Mouse (Mus musculus) skeletal muscle tissue, adult 2 months (tissue): ENCODE data around the gene Ppp1r27.
"Not testable (repeated sequence)": the region's sequence is repeated elsewhere in the genome, so short reads cannot be mapped to it uniquely, and the experiment has no call there.

Source experiments
- DNase-seq: peaks from one replicate; pipeline ENCODE4 v3.0.0-alpha.2; 2012; ENCODE audit warnings: low read depth, low spot score

The Ppp1r27 gene

DNA sequence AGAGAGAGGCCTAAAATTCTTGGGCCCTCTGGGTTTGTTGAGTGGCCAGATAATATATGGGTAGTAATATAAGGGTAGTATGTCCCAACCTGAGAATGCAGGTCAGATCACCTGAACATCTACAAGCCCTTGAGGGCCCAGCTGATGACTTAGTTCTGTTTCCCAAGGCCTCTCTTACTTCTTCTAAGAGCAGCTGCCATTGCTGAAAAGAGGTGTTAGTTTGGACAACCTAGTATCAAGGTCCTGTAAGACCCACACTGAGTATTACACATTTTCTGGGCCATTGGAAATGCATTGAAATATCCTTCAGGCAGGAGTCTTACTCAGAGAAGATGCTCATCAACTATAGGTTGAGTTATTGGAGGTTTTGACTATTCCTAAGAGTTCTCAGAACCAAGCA is 25.0 kb upstream of the Ppp1r27 start:
- DNase-seq = no peak

DNA sequence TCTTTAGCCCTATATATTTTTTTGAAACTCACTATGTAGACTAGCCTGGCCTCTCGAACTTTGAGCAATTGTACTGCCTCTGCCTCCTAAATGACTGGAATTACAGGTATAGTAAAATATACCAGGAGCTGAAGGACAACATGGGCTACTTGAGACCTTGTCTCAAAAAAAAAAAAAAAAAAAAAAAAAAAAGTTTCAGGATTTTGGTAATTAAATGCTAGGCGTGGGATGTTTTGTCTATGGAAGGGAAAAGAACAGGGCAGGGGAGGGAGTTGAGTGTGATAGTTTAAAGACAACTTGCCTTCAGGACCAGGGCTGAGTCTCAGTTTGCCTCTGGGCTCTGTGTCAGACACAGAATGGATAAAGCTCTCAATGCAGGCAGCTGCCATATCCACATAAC is 24.1 kb upstream of the Ppp1r27 start:
- DNase-seq = no peak

DNA sequence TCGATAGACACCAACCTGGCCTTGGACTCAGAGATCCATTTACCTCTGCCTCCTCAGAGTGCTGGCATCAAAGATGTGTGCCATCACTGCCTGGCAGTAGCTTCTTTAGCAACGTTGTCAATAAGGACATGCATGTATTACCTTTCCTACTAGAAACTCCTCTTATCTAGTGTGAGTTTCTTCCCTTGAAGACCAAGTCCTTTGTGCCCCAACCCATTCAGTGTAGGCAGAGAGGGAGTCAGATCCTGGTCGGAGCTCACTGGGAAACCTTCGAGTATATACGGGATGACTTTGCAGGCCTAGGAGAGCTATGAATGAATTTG is 23.3 kb upstream of the Ppp1r27 start:
- DNase-seq = no peak

DNA sequence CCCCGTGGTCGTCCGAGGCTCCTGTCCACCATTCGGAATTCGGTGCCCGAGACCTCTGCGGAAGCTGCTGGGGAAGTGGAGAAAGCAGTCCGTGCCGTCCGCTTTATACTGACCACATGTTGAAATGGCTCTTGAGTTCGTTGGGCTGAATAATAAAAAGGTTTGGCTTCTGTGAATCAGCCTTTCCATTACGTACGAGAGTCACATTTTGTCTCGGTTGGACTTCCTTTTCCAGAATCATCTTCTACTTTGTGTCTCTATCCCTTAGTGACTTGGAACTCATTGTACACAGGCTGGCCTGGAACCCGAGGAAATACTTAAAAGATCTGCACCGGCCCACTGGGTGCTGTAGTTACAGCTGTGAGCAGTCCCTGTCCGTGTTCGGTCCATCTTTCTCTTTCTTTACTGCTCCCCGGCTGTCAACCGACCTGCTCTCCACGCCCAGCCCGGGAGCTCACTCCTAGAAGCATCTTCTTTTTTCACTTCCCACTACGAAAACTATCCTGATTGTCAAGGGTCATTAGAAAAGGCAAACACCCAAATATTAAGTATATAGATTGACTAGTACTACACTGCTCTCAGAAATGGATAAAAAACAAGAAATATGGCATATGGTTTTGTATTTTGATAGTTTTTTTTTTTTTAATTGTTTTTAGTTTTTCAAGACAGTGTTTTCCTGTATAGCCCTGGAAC is 22.8 kb upstream of the Ppp1r27 start:
- no peak for DNase-seq

GRCm38 (mm10) chr11:120572752-120573584 is 22.0 kb upstream of the Ppp1r27 start, which contains the start of gene P4hb:
TSS of gene P4hb (minus strand) at chr11:120573253.
- DNase-seq = peak; percentile 100

DNA sequence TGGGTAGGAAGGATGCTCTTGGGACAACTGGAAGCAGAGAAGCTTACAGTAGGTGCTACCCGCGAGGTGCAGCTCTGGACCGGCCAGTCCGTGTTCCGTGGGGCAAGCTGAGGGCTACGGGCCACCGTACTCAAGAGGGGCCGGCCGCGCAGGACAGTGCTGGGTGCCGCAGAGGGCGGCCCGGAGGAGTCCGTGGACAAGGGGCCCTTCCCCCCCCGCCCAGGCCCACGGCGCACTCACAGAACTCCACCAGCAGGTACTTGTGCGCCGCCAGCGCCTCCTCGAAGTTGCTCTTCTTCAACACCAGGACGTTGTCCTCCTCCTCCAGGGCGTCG is 21.5 kb upstream of the Ppp1r27 start:
- DNase-seq = no peak

DNA sequence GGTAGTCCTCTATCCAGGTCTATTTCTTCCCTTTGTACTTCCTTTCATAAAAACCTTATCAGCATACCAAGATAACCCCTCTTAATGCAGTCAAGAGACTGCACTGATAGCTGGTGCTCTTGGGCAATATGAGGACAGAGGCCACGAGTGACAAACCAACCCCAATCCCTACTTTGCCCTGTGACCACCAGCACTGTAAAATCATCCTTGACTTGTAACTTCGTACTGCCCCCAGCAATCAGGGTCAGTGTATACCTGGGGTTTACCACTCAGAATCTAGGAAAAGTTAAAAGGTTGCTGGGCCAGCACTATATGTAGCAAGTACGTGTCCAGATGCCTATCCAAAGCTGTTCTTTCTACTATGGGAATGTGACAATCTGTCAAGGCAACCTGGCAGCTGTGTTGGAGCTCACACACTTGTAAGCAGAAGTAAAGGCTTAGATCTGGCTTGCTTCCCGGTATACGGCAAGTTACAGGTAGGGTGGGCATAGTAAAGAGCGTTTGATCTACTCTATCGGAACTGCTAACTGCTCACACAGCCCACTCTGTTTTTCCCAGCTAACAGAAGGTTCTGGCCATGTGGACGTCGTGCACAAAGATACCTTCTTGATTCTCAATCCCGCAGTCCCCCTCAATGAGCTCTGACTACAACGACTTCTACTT is 21.0 kb upstream of the Ppp1r27 start:
- no peak for DNase-seq

GRCm38 (mm10) chr11:120571122-120571521 is 20.2 kb upstream of the Ppp1r27 start:
- DNase-seq = no peak

DNA sequence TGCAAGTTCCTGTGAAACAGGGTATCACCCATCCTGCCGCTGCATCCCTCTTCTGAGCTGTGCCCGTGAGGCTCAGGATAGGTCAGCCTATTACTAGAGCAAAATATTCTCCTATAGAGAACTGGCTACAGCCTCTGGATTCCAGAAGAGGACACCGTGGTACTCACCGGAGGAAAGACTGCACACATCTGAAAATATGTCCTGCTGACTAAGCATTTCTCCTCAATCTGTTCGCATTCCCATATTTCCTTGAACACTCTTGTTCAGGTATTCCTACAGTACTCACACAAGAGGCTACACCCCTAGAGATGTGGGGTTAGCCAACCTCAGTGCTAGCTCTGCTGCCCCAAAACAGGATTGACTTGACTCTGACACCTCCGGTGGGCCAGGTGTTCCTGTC is 17.4 kb upstream of the Ppp1r27 start:
- no peak for DNase-seq

- no peak for DNase-seq
These were observed 14.2 kb upstream of the Ppp1r27 start for GRCm38 (mm10) chr11:120565114-120565513.

GRCm38 (mm10) chr11:120562949-120563348 is 12.0 kb upstream of the Ppp1r27 start:
- no peak for DNase-seq

- no peak for DNase-seq
These were observed 10.2 kb upstream of the Ppp1r27 start for GRCm38 (mm10) chr11:120560952-120561728.

- not testable (repeated sequence) for DNase-seq
These were observed 7.9 kb upstream of the Ppp1r27 start for GRCm38 (mm10) chr11:120558843-120559242.

DNA sequence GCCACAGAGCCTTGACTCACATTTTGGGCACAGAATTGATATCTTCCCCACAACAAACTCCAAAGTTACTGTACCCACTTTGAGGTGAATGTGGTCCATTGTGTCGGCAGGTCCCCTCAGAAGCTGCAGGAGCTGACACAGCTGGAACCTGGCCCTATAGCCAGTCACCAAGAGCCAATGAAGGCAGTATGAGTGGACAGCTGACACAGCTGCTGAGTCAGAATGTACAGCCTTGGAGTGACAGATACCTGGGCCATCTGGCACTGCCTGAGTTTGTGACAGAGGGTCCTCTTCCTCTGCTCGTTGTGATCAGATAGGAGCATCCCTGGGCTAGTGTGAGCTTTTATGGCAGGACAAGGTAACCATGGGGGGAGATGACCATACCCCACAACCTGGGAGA is 4.3 kb upstream of the Ppp1r27 start:
- no peak for DNase-seq

DNA sequence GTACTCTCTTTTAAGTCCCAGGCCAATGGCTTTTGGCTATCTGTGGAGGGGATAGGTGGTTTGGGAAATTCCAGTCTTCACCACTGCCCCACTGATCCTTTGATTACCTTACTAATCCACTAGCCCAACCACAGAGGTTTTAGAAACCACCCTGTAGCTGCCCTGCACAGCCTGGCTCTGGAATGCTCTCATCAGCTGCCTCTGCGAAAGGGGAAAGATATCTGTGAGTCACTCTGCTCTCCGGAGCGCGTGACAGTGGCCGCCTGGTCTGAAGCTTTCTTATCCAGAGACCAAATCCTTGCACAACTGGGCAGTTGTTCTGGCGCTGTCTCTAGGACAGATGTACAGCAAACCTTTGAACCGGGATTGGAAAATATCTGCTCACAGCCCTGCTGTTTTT is 3.9 kb upstream of the Ppp1r27 start:
- no peak for DNase-seq

DNA sequence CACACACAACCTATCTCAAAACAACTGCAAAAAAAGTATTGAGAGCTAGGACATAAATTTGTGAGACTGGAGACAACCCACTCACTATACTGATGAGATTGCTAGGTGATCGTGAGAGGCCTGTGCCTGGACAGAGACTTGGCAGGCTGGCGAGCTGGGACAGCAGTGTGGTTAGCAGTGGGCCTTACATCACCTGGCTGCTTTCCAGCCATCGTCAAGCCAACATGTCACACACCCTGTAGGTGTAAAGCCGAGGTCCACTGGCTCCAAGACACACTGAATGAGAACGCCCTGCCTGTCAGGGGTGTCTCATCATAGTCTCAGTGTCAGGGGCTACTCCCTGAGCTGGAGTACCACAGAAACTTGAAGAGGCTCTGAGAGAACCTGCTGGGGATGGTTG is 1.8 kb upstream of the Ppp1r27 start:
- no peak for DNase-seq

GRCm38 (mm10) chr11:120549986-120550809 is 734 bp downstream of the Ppp1r27 start:
- no peak for DNase-seq

DNA sequence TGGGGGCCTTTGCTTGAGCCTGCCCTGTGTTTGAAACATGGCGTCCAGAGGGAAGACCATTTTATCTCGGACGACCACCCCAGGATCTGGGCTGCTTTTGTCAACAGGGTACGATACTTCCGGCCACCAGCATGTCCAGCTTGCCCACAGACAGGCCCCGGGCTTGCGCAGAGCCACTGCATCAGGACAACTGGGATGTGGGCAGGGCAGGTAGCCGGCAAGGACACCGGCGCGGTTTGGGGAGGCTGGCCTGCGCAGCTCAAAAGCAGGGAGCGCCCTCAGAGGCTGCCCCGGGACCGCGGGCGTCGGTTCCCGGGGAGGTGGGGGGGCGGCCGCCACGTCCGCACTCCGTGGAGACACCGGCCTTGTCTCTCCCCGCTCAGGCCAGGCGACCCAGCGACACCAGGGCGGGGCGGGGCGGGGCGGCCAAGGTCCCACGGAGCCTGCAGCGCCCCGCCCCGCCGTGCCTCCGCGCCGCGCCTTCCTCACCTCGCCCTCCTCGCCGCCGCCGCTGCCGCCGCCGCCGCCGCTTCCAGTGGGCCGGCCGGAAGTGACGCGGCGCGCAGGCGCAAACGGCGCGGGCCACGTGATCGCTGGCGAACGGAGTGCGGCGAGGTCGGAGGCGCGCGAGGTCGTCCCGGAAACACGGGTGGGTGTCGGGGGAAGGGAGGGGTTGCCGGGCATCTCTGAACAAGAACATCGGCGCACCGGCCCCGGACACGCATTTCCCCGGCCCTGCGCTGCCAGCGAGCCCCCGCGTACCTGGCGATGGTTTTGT is 1.6 kb downstream of the Ppp1r27 start, which contains the start of gene Mcrip1:
TSS of gene Mcrip1 (minus strand) at position 560 of the 778 bp plus-strand sequence.
- peak; percentile 91 for DNase-seq

DNA sequence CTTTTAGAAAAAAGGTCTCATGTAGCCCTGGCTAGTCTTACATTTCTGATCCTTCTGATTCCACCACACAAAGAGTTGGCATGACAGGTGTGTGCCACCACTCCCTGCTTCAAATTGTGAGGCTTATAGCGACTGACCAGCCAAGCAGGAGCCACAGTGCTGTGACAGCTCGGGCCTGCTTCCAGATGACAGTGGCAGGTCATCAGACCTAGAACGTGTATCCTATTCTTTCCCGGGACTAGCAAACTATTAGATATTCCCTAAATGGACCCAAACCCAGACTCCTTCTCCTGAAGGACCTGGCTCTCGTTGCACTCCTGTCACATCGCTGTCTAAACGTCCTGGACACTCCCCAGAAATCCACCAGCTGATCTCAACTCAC is 2.2 kb downstream of the Ppp1r27 start:
- DNase-seq = no peak

- no peak for DNase-seq
These were observed 2.7 kb downstream of the Ppp1r27 start for GRCm38 (mm10) chr11:120548214-120548613.
